Comparison of ENCODE assay signal across 11 mouse cellular contexts in the genomic region with DNA sequence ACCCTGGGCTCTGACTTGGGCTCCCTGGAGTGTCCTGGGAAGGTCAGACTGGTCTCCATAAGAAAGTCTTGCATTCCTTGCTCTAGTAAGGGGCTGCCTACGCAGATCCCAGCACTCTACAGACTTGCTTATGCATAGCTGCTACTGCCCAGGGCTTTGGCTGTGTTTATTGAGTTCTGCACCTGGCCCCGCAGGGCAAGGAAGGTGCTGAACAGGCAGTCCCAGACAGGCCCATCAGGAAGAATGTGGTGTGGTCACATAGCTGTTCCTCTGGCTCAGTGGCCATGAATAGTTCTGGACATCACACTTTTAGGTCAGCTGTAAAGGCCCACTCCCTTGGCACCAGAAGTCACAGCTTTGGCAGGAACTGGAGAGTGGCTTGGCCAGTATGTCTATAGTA.
DNase-seq lines count a peak whose midpoint lies in the region; ATAC-seq lines count a peak whose summit lies in the region.
"Had no signal": no experiment of that assay in that cellular context is flagged by ENCODE, and none has a peak within 500 bp of the region (broad histone marks: within the 10 kb centered on the region; RNA-seq: fewer than 3 reads in every experiment).

No protein-coding gene starts in this region.

- H3K9me3 ChIP-seq in heart, embryonic 11.5 days (replicated peaks; ENCODE audit: control insufficient read depth, low read length): no peaks in the 10 kb centered on the region
- H3K9me3 ChIP-seq in embryonic facial prominence, embryonic 15.5 days (replicated peaks): no peaks in the 10 kb centered on the region
- H3K9me3 ChIP-seq in kidney, embryonic 16.5 days (ENCODE audit: low read length): no peaks in the 10 kb centered on the region
- no peaks in the 10 kb centered on the region for H3K9me3 ChIP-seq in stomach, embryonic 15.5 days
- H3K9me3 ChIP-seq: hindbrain, embryonic 13.5 days; midbrain, embryonic 13.5 days had no signal

- peaks cover 33% of the 10 kb centered on the region for H3K4me1 ChIP-seq in heart, embryonic 11.5 days (ENCODE audit: control insufficient read depth, insufficient read depth, low read length)
- H3K4me1 ChIP-seq in embryonic facial prominence, embryonic 15.5 days: peaks cover 41% of the 10 kb centered on the region
- H3K4me1 ChIP-seq in kidney, embryonic 16.5 days (ENCODE audit: insufficient read depth, low read length): peaks cover 24% of the 10 kb centered on the region
- peaks cover 16% of the 10 kb centered on the region for H3K4me1 ChIP-seq in stomach, embryonic 15.5 days

- H3K36me3 ChIP-seq in heart, embryonic 11.5 days (ENCODE audit: control insufficient read depth, insufficient read depth, low read length): no peaks in the 10 kb centered on the region
- no peaks in the 10 kb centered on the region for H3K36me3 ChIP-seq in embryonic facial prominence, embryonic 15.5 days
- H3K36me3 ChIP-seq in kidney, embryonic 16.5 days (ENCODE audit: insufficient read depth, low read length): no peaks in the 10 kb centered on the region
- H3K36me3 ChIP-seq in stomach, embryonic 15.5 days: no peaks in the 10 kb centered on the region
- H3K36me3 ChIP-seq: hindbrain, embryonic 13.5 days; midbrain, embryonic 13.5 days had no signal

- 71% methylated on average over 2 of the region's 2 CpGs for WGBS in heart, embryonic 11.5 days (ENCODE audit: insufficient replicate concordance)
- 57% methylated on average over 2 of the region's 2 CpGs for WGBS in embryonic facial prominence, embryonic 15.5 days
- 87% methylated on average over 2 of the region's 2 CpGs for WGBS in kidney, embryonic 16.5 days
- 52% methylated on average over 2 of the region's 2 CpGs for WGBS in stomach, embryonic 15.5 days

- ATAC-seq in heart, embryonic 11.5 days (replicated peaks; ENCODE audit: insufficient number of reproducible peaks, low FRiP score, low TSS enrichment): no peak
- ATAC-seq in embryonic facial prominence, embryonic 15.5 days (ENCODE audit: insufficient number of reproducible peaks, low FRiP score, low TSS enrichment, low read depth): no peak
- ATAC-seq in kidney, embryonic 16.5 days (ENCODE audit: low FRiP score, low TSS enrichment): no peak
- no peak for ATAC-seq in stomach, embryonic 15.5 days (ENCODE audit: insufficient read depth, low FRiP score, low read depth)
- ATAC-seq: CD4-positive, CD25-positive, alpha-beta regulatory T cell, adult 4 months; midbrain, embryonic 13.5 days had no signal

- no peak overlapping the region for H3K4me3 ChIP-seq in heart, embryonic 11.5 days (ENCODE audit: low read depth, low read length)
- no peak overlapping the region for H3K4me3 ChIP-seq in embryonic facial prominence, embryonic 15.5 days (replicated peaks)
- no peak overlapping the region for H3K4me3 ChIP-seq in kidney, embryonic 16.5 days (ENCODE audit: low read length)
- no peak overlapping the region for H3K4me3 ChIP-seq in stomach, embryonic 15.5 days (replicated peaks)
- H3K4me3 ChIP-seq: hindbrain, embryonic 13.5 days; midbrain, embryonic 13.5 days had no signal

- intact Hi-C loops in heart, postnatal 36 days (cut with DNase I): no loop called here

- 0 out of 2 replicates have a peak overlapping the region, but pooled peaks have one; percentile 36 for H3K9ac ChIP-seq in heart, embryonic 11.5 days (ENCODE audit: low read depth, low read length)
- H3K9ac ChIP-seq in embryonic facial prominence, embryonic 15.5 days: no peak overlapping the region
- H3K9ac ChIP-seq in kidney, embryonic 16.5 days (replicated peaks; ENCODE audit: low read length): no peak overlapping the region
- H3K9ac ChIP-seq in stomach, embryonic 15.5 days: no peak overlapping the region
- H3K9ac ChIP-seq: hindbrain, embryonic 13.5 days; midbrain, embryonic 13.5 days had no signal

- H3K27ac ChIP-seq in heart, embryonic 11.5 days (ENCODE audit: low read depth, low read length): peak overlapping the region; percentile 98
- H3K27ac ChIP-seq in embryonic facial prominence, embryonic 15.5 days (replicated peaks): peak overlapping the region; percentile 88
- H3K27ac ChIP-seq in kidney, embryonic 16.5 days (ENCODE audit: low read length): peak overlapping the region; percentile 77
- H3K27ac ChIP-seq in stomach, embryonic 15.5 days: peak overlapping the region; percentile 82
- H3K27ac ChIP-seq: hindbrain, embryonic 13.5 days; midbrain, embryonic 13.5 days had no signal

- no peak overlapping the region for H3K4me2 ChIP-seq in heart, embryonic 11.5 days
- H3K4me2 ChIP-seq in embryonic facial prominence, embryonic 15.5 days (replicated peaks): no peak overlapping the region
- no peak overlapping the region for H3K4me2 ChIP-seq in kidney, embryonic 16.5 days (replicated peaks; ENCODE audit: low read depth, low read length)
- H3K4me2 ChIP-seq in stomach, embryonic 15.5 days: no peak overlapping the region
- H3K4me2 ChIP-seq: hindbrain, embryonic 13.5 days; midbrain, embryonic 13.5 days had no signal

- DNase-seq in heart, postnatal 36 days: no peak
- no peak for DNase-seq in right cerebral cortex, adult 2 months (ENCODE audit: low spot score in 2 of 2)
- DNase-seq in right cerebral cortex, postnatal 10 days (ENCODE audit: low spot score in 2 of 2): no peak
- no peak for DNase-seq in layer of hippocampus, adult 11-12 months (ENCODE audit: low spot score)

- no peaks in the 10 kb centered on the region for H3K27me3 ChIP-seq in heart, embryonic 11.5 days (ENCODE audit: control insufficient read depth, insufficient read depth, low read length)
- no peaks in the 10 kb centered on the region for H3K27me3 ChIP-seq in embryonic facial prominence, embryonic 15.5 days
- no peaks in the 10 kb centered on the region for H3K27me3 ChIP-seq in kidney, embryonic 16.5 days (ENCODE audit: insufficient read depth, low read length)
- H3K27me3 ChIP-seq in stomach, embryonic 15.5 days (replicated peaks): no peaks in the 10 kb centered on the region
- H3K27me3 ChIP-seq: midbrain, embryonic 13.5 days had no signal
